Mouse (Mus musculus) limb, embryonic 15.5 days (tissue): ENCODE data around the gene Ube2d3. TPM values are rescaled to one million over a fixed set of nuclear protein-coding genes. Genes with fewer than 3 reads are reported as not detected.
"Not testable (repeated sequence)": the region's sequence is repeated elsewhere in the genome, so short reads cannot be mapped to it uniquely, and the experiment has no call there.

Experiments
- ATAC-seq: fragments of 200-750 bp; cut with Nextera tagmentation; 2 replicates; pipeline ENCODE4 v1.8.0; 2017; ENCODE audit warnings: low read depth, moderate TSS enrichment; ENCODE audit not compliant: insufficient number of reproducible peaks, low FRiP score, low TSS enrichment
- H3K27ac ChIP-seq: fragments of 300-500 bp; sonication (generic); 2 replicates; pipeline ENCODE4 v1.5.1; 2015; ENCODE audit warnings: moderate library complexity, mild to moderate bottlenecking, inconsistent platforms
- H3K27me3 ChIP-seq: fragments of 300-500 bp; sonication (generic); 2 replicates; pipeline ENCODE4 v1.6.1; 2015; ENCODE audit warnings: inconsistent platforms
- H3K36me3 ChIP-seq: fragments of 300-500 bp; sonication (generic); 2 replicates; pipeline ENCODE4 v1.6.1; 2015; ENCODE audit warnings: inconsistent platforms
- H3K4me1 ChIP-seq: fragments of 300-500 bp; sonication (generic); 2 replicates; pipeline ENCODE4 v1.6.1; 2015; ENCODE audit warnings: inconsistent platforms
- H3K4me2 ChIP-seq: fragments of 300-500 bp; sonication (generic); 2 replicates; pipeline ENCODE4 v1.6.1; 2015; ENCODE audit warnings: mild to moderate bottlenecking, inconsistent platforms
- H3K4me3 ChIP-seq: fragments of 300-500 bp; sonication (generic); 2 replicates; pipeline ENCODE4 v1.5.1; 2015; ENCODE audit warnings: mild to moderate bottlenecking, inconsistent platforms
- H3K9ac ChIP-seq: fragments of 300-500 bp; sonication (generic); 2 replicates; pipeline ENCODE4 v1.6.1; 2015; ENCODE audit warnings: inconsistent platforms
- H3K9me3 ChIP-seq: fragments of 300-500 bp; sonication (generic); 2 replicates; pipeline ENCODE4 v1.6.1; 2016; ENCODE audit warnings: inconsistent platforms
- WGBS: fragments of 180-500 bp; shearing (Covaris S2); methylation state at CpG from one replicate; pipeline ENCODE4 v1.1.7; 2015; 5-methylcytosine and 5-hydroxymethylcytosine counted together
- polyA plus RNA-seq: library from polyadenylated mRNA; unstranded; fragments of >200 nt; fragmentation: Nextera tagmentation; extraction: Ambion mirVana; gene quantifications from 2 replicates; pipeline ENCODE4 v1.2.1, GENCODE M21; 2015

Ube2d3 gene
- polyA plus RNA-seq, 1 experiment from 2014 or later = 467 TPM

DNA sequence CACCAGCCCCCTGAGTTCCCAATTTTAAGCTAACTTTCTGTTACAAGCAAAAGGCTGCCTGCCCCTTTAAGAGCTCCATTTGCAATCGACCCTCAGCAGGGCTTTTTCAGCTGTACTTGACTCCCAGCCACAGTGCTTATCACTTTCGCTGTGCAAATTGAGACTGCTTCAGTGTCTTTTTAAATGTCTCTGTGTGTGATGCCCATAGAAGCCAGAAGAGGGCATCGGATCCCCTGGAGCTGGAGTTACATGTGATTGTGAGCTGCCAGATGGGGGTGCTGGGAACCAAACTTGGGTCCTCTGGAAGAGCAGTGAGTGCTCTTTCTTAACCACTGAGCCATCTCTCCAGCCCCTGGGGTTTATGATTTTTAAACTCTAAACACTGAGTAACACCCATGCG lies 60.0 kb downstream of the Ube2d3 start:
- WGBS = 86% methylated on average over 4 of the region's 4 CpGs
- not testable (repeated sequence) for ATAC-seq, H3K36me3 ChIP-seq

DNA sequence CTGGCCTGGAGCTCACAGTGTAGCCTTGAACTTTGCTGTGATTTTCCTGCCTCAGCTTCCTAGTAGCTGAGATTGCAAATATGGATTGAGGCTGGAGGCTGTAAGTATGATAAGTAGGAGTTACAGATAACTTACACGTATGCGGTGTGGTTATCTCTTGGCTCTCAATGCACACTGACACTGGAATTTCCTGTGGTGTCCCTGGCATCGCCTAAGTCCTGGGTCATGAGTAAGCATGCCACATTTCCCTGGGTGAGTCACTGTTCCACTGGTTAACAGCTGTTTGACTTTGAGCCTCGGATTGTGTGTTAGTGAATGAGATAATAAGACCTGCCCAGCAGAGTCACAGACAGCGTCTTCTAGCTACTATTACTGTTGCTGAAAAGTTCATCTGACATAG lies 60.9 kb downstream of the Ube2d3 start:
- Histone ChIP-seq H3K4me3 (no peak overlapping the region), H3K27ac (no peak overlapping the region), H3K36me3 (no peaks in the 10 kb centered on the region), H3K9me3 (no peaks in the 10 kb centered on the region), H3K27me3 (no peaks in the 10 kb centered on the region), H3K4me1 (peaks cover 6% of the 10 kb centered on the region; the same call in 1 of the 2 replicates), H3K9ac (no peak overlapping the region), H3K4me2 (no peak overlapping the region)
- WGBS = 79% methylated on average over 5 of the region's 5 CpGs
- ATAC-seq = no peak

More for the DNA sequence above, 60.0 kb downstream of the Ube2d3 start:
- not testable (repeated sequence) for H3K27ac ChIP-seq, H3K27me3 ChIP-seq, H3K4me3 ChIP-seq, H3K4me2 ChIP-seq, H3K4me1 ChIP-seq, H3K9ac ChIP-seq, H3K9me3 ChIP-seq

DNA sequence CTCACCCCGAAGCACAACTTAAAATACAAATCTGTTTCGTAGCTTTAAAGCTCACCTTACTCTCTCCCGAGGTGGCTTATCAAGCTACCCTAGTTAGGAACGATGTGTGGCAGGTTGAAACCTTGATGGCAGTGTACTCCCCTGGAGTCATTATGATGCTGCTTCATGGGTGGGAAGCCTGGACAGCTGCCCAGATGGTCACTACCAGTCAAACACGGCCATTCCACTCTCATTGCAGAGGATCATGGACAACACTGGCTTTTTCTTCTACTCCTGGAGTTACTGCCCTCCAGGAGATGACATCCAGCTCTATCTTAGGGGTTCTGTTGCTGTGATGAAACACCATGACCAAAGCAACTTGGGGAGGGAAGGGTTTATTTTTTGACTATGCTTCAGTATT lies 65.2 kb downstream of the Ube2d3 start:
- Histone ChIP-seq H3K27ac (no peak overlapping the region), H3K9ac (no peak overlapping the region), H3K4me2 (no peak overlapping the region), H3K27me3 (no peaks in the 10 kb centered on the region), H3K9me3 (no peaks in the 10 kb centered on the region), H3K4me3 (no peak overlapping the region), H3K36me3 (no peaks in the 10 kb centered on the region), H3K4me1 (peaks cover 6% of the 10 kb centered on the region; the same call in 1 of the 2 replicates)
- ATAC-seq = no peak
- 76% methylated on average over 5 of the region's 5 CpGs for WGBS

DNA sequence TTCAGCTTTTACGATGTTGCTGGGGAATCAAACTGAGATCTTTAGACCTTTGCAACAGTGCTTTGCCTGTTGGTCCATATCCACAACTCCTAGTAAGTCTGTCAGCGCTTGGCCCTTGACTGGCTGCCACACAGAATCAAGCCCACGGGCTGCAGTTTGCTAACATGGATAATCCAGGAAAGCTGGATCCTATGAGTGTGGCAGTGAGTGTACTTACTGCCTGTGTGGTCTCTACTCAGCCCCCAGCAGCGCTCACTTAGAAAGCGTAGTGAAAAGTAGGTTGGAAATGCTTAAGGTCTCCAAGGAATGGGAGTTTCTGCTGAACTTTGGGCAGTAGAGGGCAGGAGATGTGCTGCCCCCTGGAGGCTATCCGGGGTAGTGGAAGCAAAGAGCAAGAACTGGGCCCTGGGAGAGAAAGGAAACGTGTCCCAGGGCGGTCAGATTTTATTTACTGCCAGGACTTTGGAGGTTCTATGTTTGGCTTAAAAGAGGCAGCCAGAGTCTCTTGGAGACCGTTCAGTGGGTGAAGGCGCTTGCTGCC lies 67.5 kb downstream of the Ube2d3 start:
- H3K4me2 ChIP-seq = no peak overlapping the region
- H3K36me3 ChIP-seq = no peaks in the 10 kb centered on the region
- ATAC-seq = no peak
- H3K27ac ChIP-seq = no peak overlapping the region
- no peak overlapping the region for H3K9ac ChIP-seq
- H3K4me3 ChIP-seq = no peak overlapping the region
- WGBS = 56% methylated on average over 10 of the region's 10 CpGs
- H3K9me3 ChIP-seq = no peaks in the 10 kb centered on the region
- H3K4me1 ChIP-seq = peaks cover 6% of the 10 kb centered on the region; the same call in 1 of the 2 replicates
- H3K27me3 ChIP-seq = no peaks in the 10 kb centered on the region

DNA sequence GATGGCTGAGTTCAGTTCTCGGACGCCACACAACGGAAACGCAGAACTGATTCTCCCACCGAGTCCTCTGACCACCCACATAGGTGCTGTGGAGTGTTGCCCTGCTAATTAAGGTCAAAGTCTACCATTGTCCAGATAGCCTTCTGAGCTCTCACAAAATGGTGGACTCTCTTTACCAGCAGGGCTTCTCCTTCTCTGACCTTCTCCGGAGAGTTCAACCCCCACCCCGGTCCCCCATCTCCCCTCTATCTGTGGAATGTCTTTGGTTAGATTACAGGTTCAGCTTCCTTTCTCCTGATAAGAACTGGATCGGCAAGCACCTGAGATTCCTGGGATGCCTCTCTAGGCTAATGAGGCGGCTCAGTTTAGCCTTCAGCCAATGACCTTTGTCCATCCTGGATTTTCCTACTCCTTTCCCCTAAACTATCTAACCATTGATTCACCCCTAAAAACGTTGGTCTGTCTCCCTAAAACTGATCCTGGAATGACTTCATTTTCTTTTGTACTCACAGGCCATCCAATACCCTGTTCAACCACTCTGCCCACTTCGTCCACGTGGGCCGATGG lies 68.0 kb downstream of the Ube2d3 start:
- no peak for ATAC-seq
- H3K27me3 ChIP-seq = no peaks in the 10 kb centered on the region
- no peaks in the 10 kb centered on the region for H3K9me3 ChIP-seq
- WGBS = 82% methylated on average over 13 of the region's 13 CpGs
- H3K27ac ChIP-seq = no peak overlapping the region
- H3K4me3 ChIP-seq = no peak overlapping the region
- H3K9ac ChIP-seq = no peak overlapping the region
- H3K4me1 ChIP-seq = peaks cover 6% of the 10 kb centered on the region; the same call in 1 of the 2 replicates
- no peaks in the 10 kb centered on the region for H3K36me3 ChIP-seq
- no peak overlapping the region for H3K4me2 ChIP-seq

DNA sequence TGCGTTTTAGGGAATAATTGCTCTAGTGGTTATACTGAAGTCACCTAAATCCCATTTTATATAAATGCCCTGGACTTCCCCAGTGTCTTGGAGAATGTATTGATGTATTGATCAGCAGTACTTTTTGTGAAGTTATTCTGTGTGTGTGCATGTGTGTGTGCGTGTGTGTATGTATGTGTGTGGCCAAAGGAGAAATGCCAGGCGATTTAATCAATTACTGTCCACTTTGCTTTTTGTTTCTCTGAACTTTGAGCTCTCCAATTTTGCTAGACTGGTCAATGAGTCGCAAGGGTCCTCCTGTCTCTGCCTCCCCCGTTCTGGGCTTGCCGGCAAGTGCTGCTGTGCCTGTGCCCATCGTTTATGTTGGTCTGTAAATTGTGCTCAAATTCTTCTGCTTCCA lies 69.6 kb downstream of the Ube2d3 start:
- 83% methylated on average over 7 of the region's 7 CpGs for WGBS
- H3K4me1 ChIP-seq = peaks cover 6% of the 10 kb centered on the region; the same call in 1 of the 2 replicates
- H3K36me3 ChIP-seq = no peaks in the 10 kb centered on the region
- H3K9ac ChIP-seq = no peak overlapping the region
- no peak overlapping the region for H3K4me3 ChIP-seq
- no peaks in the 10 kb centered on the region for H3K27me3 ChIP-seq
- no peaks in the 10 kb centered on the region for H3K9me3 ChIP-seq
- ATAC-seq = no peak
- no peak overlapping the region for H3K4me2 ChIP-seq
- H3K27ac ChIP-seq = no peak overlapping the region

DNA sequence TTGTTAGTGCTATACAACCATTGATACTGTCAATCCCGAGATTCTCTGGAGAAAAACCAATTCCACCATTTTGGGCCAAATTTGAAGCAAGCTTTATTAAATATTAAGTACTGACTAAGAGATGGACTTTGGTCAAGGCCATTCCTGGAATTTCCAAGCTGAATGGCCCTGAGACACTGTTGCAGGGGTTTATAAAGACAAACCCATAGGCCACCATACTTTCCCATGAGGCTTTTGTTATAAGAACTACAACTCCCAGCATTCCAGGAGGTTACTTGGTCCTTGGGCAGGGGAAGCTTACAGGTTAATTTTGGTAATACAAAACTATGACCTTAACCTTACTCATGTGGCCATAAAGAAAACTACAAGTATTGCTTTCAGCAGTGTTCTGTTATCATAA lies 70.2 kb downstream of the Ube2d3 start:
- H3K27me3 ChIP-seq = no peaks in the 10 kb centered on the region
- ATAC-seq = no peak
- H3K9ac ChIP-seq = no peak overlapping the region
- no peaks in the 10 kb centered on the region for H3K36me3 ChIP-seq
- WGBS = 83% methylated on average over 1 of the region's 1 CpGs
- no peak overlapping the region for H3K27ac ChIP-seq
- H3K4me3 ChIP-seq = no peak overlapping the region
- no peak overlapping the region for H3K4me2 ChIP-seq
- no peaks in the 10 kb centered on the region for H3K9me3 ChIP-seq
- H3K4me1 ChIP-seq = peaks cover under 1% of the 10 kb centered on the region; the same call in 1 of the 2 replicates

DNA sequence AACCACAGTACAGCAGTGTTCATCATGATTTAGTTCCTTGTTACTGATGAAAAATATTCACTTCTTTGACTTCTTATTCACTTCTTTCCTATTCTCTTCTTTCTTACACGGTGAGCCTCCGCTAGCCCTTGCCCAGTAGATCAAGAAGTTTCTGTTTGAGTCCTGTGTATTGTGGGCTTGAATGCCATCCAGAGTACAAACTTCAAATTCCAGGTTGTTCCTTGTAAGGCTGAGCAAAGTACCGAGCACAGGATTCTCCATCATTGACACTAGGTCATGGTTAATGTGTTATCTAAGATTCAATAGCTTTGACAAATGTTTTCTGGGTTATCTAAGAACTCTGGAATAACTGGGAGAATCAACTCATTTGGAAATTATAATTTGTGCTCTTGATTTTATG lies 72.4 kb downstream of the Ube2d3 start:
- no peak for ATAC-seq
- Histone ChIP-seq H3K9me3 (no peaks in the 10 kb centered on the region), H3K9ac (no peak overlapping the region), H3K27me3 (no peaks in the 10 kb centered on the region), H3K36me3 (no peaks in the 10 kb centered on the region), H3K27ac (no peak overlapping the region), H3K4me2 (no peak overlapping the region), H3K4me3 (no peak overlapping the region), H3K4me1 (no peaks in the 10 kb centered on the region)
- WGBS = 90% methylated on average over 3 of the region's 3 CpGs

DNA sequence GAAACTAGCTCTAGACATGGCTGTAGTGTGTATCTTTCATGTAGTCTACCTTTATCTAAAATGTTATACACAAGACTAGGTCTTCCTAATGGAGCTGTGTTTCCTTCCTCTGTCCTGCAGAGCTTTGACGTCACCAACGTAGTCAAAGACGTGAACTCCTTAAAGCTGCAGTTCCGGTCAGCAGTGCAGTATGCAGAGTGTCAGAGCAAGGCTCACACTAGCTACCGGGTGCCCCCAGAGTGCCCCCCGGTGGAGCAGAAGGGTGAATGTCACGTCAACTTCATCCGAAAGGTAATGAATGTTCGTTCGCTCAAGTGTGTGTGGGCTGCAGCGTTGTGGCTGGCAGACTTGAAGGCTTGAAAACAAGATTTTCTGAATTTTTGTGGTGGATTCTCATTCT lies 73.7 kb downstream of the Ube2d3 start:
- no peak for ATAC-seq
- no peaks in the 10 kb centered on the region for H3K27me3 ChIP-seq
- 40% methylated on average over 11 of the region's 11 CpGs for WGBS

DNA sequence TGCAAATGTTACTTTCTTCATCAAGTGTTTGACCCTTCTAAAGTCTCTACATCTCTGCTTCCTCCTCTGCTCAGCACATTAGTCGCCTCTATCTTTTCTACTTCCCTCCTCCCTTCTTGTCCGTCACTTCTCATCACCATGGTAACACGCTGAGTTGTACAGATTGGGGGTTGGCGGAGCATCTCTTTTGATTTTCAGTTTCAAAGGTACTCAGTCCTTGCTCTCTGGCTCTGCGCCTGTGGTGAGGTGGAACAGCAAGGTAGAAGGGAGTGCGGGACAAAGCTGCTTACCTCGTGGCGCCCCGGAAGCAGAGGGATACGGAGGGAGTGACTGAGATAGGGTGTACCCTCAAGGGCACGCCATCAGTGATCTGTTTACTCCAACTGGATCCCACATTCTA lies 75.3 kb downstream of the Ube2d3 start:
- no peaks in the 10 kb centered on the region for H3K27me3 ChIP-seq
- no peak overlapping the region for H3K9ac ChIP-seq
- no peak for ATAC-seq
- WGBS = 55% methylated on average over 11 of the region's 11 CpGs
- no peak overlapping the region for H3K27ac ChIP-seq
- no peaks in the 10 kb centered on the region for H3K36me3 ChIP-seq
- no peaks in the 10 kb centered on the region for H3K4me1 ChIP-seq
- H3K4me3 ChIP-seq = no peak overlapping the region
- no peak overlapping the region for H3K4me2 ChIP-seq
- H3K9me3 ChIP-seq = no peaks in the 10 kb centered on the region

More for the DNA sequence above, 73.7 kb downstream of the Ube2d3 start:
- H3K27ac ChIP-seq = no peak overlapping the region
- no peaks in the 10 kb centered on the region for H3K36me3 ChIP-seq
- H3K9me3 ChIP-seq = no peaks in the 10 kb centered on the region
- no peak overlapping the region for H3K9ac ChIP-seq
- no peak overlapping the region for H3K4me3 ChIP-seq
- no peaks in the 10 kb centered on the region for H3K4me1 ChIP-seq
- no peak overlapping the region for H3K4me2 ChIP-seq

DNA sequence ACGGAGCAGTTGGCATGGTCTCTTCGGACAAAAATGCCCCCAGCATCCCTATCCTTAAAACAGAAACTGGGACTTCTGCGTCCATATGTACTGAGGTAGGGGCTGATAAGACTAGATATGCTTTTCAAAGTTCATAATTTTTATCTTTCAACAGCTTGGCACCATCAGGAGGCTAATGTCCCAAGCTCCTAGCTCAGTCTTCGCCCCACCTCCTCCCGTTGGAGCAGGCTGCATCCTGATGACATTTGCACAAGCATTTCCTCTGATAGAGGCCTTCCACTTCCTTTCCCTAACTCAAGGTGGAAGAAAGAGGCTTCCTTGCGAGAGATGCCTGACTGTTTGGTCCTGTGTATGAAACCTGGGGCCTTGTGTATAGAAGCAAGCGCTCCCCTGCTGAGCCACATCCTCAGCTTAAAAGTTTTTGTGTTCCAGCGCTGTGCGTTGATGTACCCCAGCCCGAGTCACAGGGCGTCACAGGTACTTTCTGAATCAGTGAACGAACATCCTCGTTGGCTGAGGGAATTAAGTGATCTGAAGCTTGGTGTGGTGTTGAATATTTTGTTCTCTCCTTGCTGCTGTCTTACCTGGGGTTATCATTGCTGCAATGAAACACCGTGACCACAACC lies 76.0 kb downstream of the Ube2d3 start:
- WGBS = 83% methylated on average over 14 of the region's 14 CpGs
- H3K4me2 ChIP-seq = no peak overlapping the region
- H3K36me3 ChIP-seq = no peaks in the 10 kb centered on the region
- no peak overlapping the region for H3K27ac ChIP-seq
- no peak overlapping the region for H3K4me3 ChIP-seq
- H3K9me3 ChIP-seq = no peaks in the 10 kb centered on the region
- H3K27me3 ChIP-seq = no peaks in the 10 kb centered on the region
- no peaks in the 10 kb centered on the region for H3K4me1 ChIP-seq
- H3K9ac ChIP-seq = no peak overlapping the region
- no peak for ATAC-seq

DNA sequence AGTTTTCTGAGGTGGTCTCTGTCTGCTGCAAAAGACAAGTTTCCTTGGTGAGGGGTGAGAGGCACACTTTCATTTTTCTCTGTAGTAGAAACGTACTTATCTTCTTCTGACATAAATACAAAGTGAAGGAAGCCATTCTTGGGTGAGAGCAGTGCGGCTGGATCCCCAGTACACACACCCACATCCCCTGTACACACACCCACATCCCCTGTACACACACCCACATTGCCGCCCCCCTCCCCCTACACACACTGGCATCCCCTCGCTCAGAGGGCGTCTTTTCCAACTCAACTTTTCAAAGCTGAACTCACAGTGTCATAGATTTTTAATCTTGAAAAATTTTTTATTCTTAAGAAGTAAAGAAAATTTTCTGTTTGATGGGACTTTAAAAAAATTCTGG lies 77.3 kb downstream of the Ube2d3 start:
- Histone ChIP-seq H3K4me2 (no peak overlapping the region), H3K9ac (no peak overlapping the region), H3K4me1 (no peaks in the 10 kb centered on the region), H3K4me3 (no peak overlapping the region), H3K36me3 (no peaks in the 10 kb centered on the region), H3K27me3 (no peaks in the 10 kb centered on the region), H3K27ac (no peak overlapping the region), H3K9me3 (no peaks in the 10 kb centered on the region)
- no peak for ATAC-seq
- WGBS = 75% methylated on average over 5 of the region's 5 CpGs
